Mouse (Mus musculus): Measurements from ENCODE around the gene Ccl22. TPM values are rescaled to one million over a fixed set of nuclear protein-coding genes. Genes with fewer than 3 reads are reported as not detected.

Ccl22 gene
- total and polyA plus RNA-seq, 3 experiments: 0.06 TPM; not detected in 2

- Histone ChIP-seq H3K9ac (ENCODE audit: control insufficient read depth, low read depth, low read length, poor library complexity, severe bottlenecking) (no peak overlapping the region), H3K79me2 (ENCODE audit: control insufficient read depth, insufficient read depth, low read length, poor library complexity) (no peaks in the 10 kb centered on the region), H3K9me3 (replicated peaks; ENCODE audit: insufficient read depth, low read length) (no peaks in the 10 kb centered on the region), H3K36me3 (ENCODE audit: control insufficient read depth in 1 of 2, insufficient read depth in 2 of 2, low read length in 2 of 2) (no peaks in the 10 kb centered on the region), H3K27me3 (ENCODE audit: control insufficient read depth in 1 of 2, insufficient read depth in 2 of 2, low read length in 2 of 2) (peaks cover 2 to 5% of the 10 kb centered on the region in 2 experiments), H3K4me1 (ENCODE audit: control insufficient read depth in 1 of 2, insufficient read depth in 2 of 2, low read length in 2 of 2) (peaks cover 0 to 4% of the 10 kb centered on the region in 2 experiments; a peak in 2 of 4 replicates), H3K27ac (ENCODE audit: control insufficient read depth, low read depth, low read length) (no peak overlapping the region), H3K4me3 (ENCODE audit: control insufficient read depth in 1 of 2, insufficient read depth in 1 of 2, low read depth in 2 of 2, low read length in 2 of 2) (no peak overlapping the region)
- DNase-seq (ENCODE audit: low read depth, low spot score): no peak
- TF ChIP-seq TBP (IDR thresholded peaks at IDR 0.05; ENCODE audit: low read depth, low read length) (no peak), POLR2A (IDR thresholded peaks at IDR 0.05; ENCODE audit: control insufficient read depth in 1 of 2, insufficient read depth in 1 of 2, low read depth in 1 of 2, low read length in 2 of 2, poor library complexity in 1 of 2) (no peak), MYB (IDR thresholded peaks at IDR 0.05; ENCODE audit: low read depth, low read length) (no peak), USF1 (IDR thresholded peaks at IDR 0.05; ENCODE audit: low read depth, low read length) (no peak), TAL1 (IDR thresholded peaks at IDR 0.05; ENCODE audit: low read length) (no peak), ELF1 (IDR thresholded peaks at IDR 0.05; ENCODE audit: low read depth, low read length) (no peak), POLR2AphosphoS2 (IDR thresholded peaks at IDR 0.05; ENCODE audit: low read length) (no peak), E2F4 (IDR thresholded peaks at IDR 0.05; ENCODE audit: borderline replicate concordance, low read depth, low read length) (no peak), MAX (IDR thresholded peaks at IDR 0.05; ENCODE audit: low read length) (no peak), MAZ (IDR thresholded peaks at IDR 0.05; ENCODE audit: low read depth, low read length) (no peak), GABPA (IDR thresholded peaks at IDR 0.05; ENCODE audit: low read depth, low read length) (no peak)
These were observed 39.7 kb upstream of the Ccl22 start for GRCm38 (mm10) chr8:94705581-94706245.

GRCm38 (mm10) chr8:94706732-94707395 is 38.5 kb upstream of the Ccl22 start:
- Histone ChIP-seq H3K9me3 (replicated peaks; ENCODE audit: insufficient read depth, low read length) (no peaks in the 10 kb centered on the region), H3K27ac (ENCODE audit: control insufficient read depth, low read depth, low read length) (no peak overlapping the region), H3K4me1 (ENCODE audit: control insufficient read depth in 1 of 2, insufficient read depth in 2 of 2, low read length in 2 of 2) (peaks cover 0 to 2% of the 10 kb centered on the region in 2 experiments; a peak in 2 of 4 replicates), H3K27me3 (ENCODE audit: control insufficient read depth in 1 of 2, insufficient read depth in 2 of 2, low read length in 2 of 2) (peaks cover 6 to 7% of the 10 kb centered on the region in 2 experiments), H3K9ac (ENCODE audit: control insufficient read depth, low read depth, low read length, poor library complexity, severe bottlenecking) (no peak overlapping the region), H3K36me3 (ENCODE audit: control insufficient read depth in 1 of 2, insufficient read depth in 2 of 2, low read length in 2 of 2) (no peaks in the 10 kb centered on the region), H3K79me2 (ENCODE audit: control insufficient read depth, insufficient read depth, low read length, poor library complexity) (no peaks in the 10 kb centered on the region), H3K4me3 (ENCODE audit: control insufficient read depth in 1 of 2, insufficient read depth in 1 of 2, low read depth in 2 of 2, low read length in 2 of 2) (no peak overlapping the region)
- TF ChIP-seq MYC (IDR thresholded peaks at IDR 0.05; ENCODE audit: low read depth, low read length) (no peak), USF2 (IDR thresholded peaks at IDR 0.05; ENCODE audit: borderline replicate concordance in 1 of 2, insufficient read depth in 1 of 2, low read depth in 1 of 2, low read length in 2 of 2) (no peak), RAD21 (IDR thresholded peaks at IDR 0.05; ENCODE audit: low read depth, low read length) (no peak), MYB (IDR thresholded peaks at IDR 0.05; ENCODE audit: low read depth, low read length) (no peak), ELF1 (IDR thresholded peaks at IDR 0.05; ENCODE audit: low read depth, low read length) (no peak), GATA1 (IDR thresholded peaks at IDR 0.05; ENCODE audit: low read depth, low read length) (no peak), POLR2AphosphoS5 (IDR thresholded peaks at IDR 0.05; ENCODE audit: borderline replicate concordance, low read depth, low read length) (no peak), BHLHE40 (IDR thresholded peaks at IDR 0.05; ENCODE audit: borderline replicate concordance, low read depth, low read length) (no peak), ZKSCAN1 (IDR thresholded peaks at IDR 0.05; ENCODE audit: low read depth, low read length) (no peak), EP300 (IDR thresholded peaks at IDR 0.05; ENCODE audit: low read depth in 1 of 2, low read length in 2 of 2) (no peak), MAZ (IDR thresholded peaks at IDR 0.05; ENCODE audit: low read depth, low read length) (no peak), RCOR1 (IDR thresholded peaks at IDR 0.05; ENCODE audit: low read depth, low read length) (no peak), E2F4 (IDR thresholded peaks at IDR 0.05; ENCODE audit: borderline replicate concordance, low read depth, low read length) (no peak), ZC3H11A (IDR thresholded peaks at IDR 0.05; ENCODE audit: low read depth, low read length) (no peak), NELFE (IDR thresholded peaks at IDR 0.05; ENCODE audit: low read depth, low read length) (no peak), SIN3A (IDR thresholded peaks at IDR 0.05; ENCODE audit: low read length) (no peak)
- DNase-seq (ENCODE audit: low read depth, low spot score): no peak

Measured in MEL (cell line).